23 mouse cellular contexts compared by ENCODE assay signal in genomic region chr4:107098791-107099525, GRCm38 (mm10). TPM values are rescaled to one million over a fixed set of nuclear protein-coding genes. Genes with fewer than 3 reads are reported as not detected.
DNase-seq lines count a peak whose midpoint lies in the region; TF ChIP-seq lines count a peak whose summit lies in the region.
"Had no signal": no experiment of that assay in that cellular context is flagged by ENCODE, and none has a peak within 500 bp of the region (broad histone marks: within the 10 kb centered on the region; RNA-seq: fewer than 3 reads in every experiment).

No protein-coding gene starts in this region.

- DNase-seq in left cerebral cortex, postnatal 4 days: peak; percentile 36
- DNase-seq in left cerebral cortex, postnatal 25 days (ENCODE audit: low spot score in 2 of 2): no peak
- peak; percentile 10 for DNase-seq in thymus, postnatal 14 days
- no peak for DNase-seq in thymus, postnatal 36 days
- peak; percentile 34 for DNase-seq in brain, embryonic 14.5 days (ENCODE audit: low read depth)
- no peak for DNase-seq in spleen, postnatal 10 days (ENCODE audit: low spot score in 2 of 2)
- DNase-seq in left cerebral cortex, postnatal 36 days (ENCODE audit: low spot score in 2 of 2): no peak
- DNase-seq: adrenal gland, adult 2 months; cerebellum, adult 8-10 months; gastrocnemius, adult 2 months; heart, postnatal 10 days; kidney, adult 9 months; kidney, postnatal 25 days; liver, embryonic 13.5 days; lung, embryonic 14.5 days; lung, postnatal 36 days; midbrain, embryonic 14.5 days; retina, postnatal 1 day had no signal

- intact Hi-C loops in left cerebral cortex, postnatal 4 days (cut with DNase I): no loop called here
- intact Hi-C loops in left cerebral cortex, postnatal 25 days (cut with DNase I): no loop called here
- intact Hi-C loops in left cerebral cortex, postnatal 36 days (cut with DNase I): no loop called here

- no peak for TF ChIP-seq CTCF in brain, embryonic 14.5 days (IDR thresholded peaks at IDR 0.05; ENCODE audit: borderline replicate concordance, extremely low read depth, insufficient read depth, insufficient read length)

- no peak for TF ChIP-seq POLR2A in brain, embryonic 14.5 days (IDR thresholded peaks at IDR 0.05; ENCODE audit: borderline replicate concordance, extremely low read depth, insufficient read depth, insufficient read length, poor library complexity, severe bottlenecking)

RNA-seq across cellular contexts. Expression of gene Cdcp2, which starts 2.3 kb away (rescaled TPM):
- total RNA-seq in left cerebral cortex, postnatal 4 days (2021): not detected
- total RNA-seq in left cerebral cortex, postnatal 25 days (2021): not detected
- 0.03 and 0.08 TPM in 2 replicates for polyA plus RNA-seq in brain, embryonic 14.5 days (2012; rRNA removed)
- not detected for total RNA-seq in left cerebral cortex, postnatal 36 days (2021)
- total RNA-seq: adrenal gland, adult 2 months; gastrocnemius, adult 2 months; heart, postnatal 10 days; layer of hippocampus, adult 8-10 months had no signal
- polyA plus RNA-seq: heart, embryonic 11.5 days; intestine, embryonic 15.5 days; liver, embryonic 13.5 days; lung, embryonic 14.5 days; midbrain, embryonic 14.5 days; small intestine, adult 2 months; testis, adult 2 months had no signal

RNA-seq across cellular contexts. Expression of gene Cyb5rl, which starts 32.2 kb away (rescaled TPM):
- 1 to 10 TPM; 5.6 to 6.9 TPM for total RNA-seq in left cerebral cortex, postnatal 4 days (2021)
- total RNA-seq in left cerebral cortex, postnatal 25 days (2021): 1 to 10 TPM; 6.5 to 7.4 TPM
- polyA plus RNA-seq in brain, embryonic 14.5 days (2012; rRNA removed): 3.7 and 4.5 TPM in 2 replicates
- 1 to 10 TPM; 4.7 to 7.4 TPM for total RNA-seq in left cerebral cortex, postnatal 36 days (2021)

RNA-seq across cellular contexts. Expression of gene Mrpl37, which starts 32.3 kb away (rescaled TPM):
- 10 to 100 TPM; 65.6 to 71.2 TPM for total RNA-seq in left cerebral cortex, postnatal 4 days (2021)
- total RNA-seq in left cerebral cortex, postnatal 25 days (2021): 10 to 100 TPM; 61.8 to 62.8 TPM
- polyA plus RNA-seq in brain, embryonic 14.5 days (2012; rRNA removed): 88.1 and 114 TPM in 2 replicates
- total RNA-seq in left cerebral cortex, postnatal 36 days (2021): 10 to 100 TPM; 56.1 to 58.9 TPM

Comparison
In these comparisons a context has a peak if more than half of its experiments do, and no peak if none do; other contexts are left out.
1. DNase-seq: peak in left cerebral cortex, postnatal 4 days (single experiment), thymus, postnatal 14 days (single experiment) and brain, embryonic 14.5 days (single experiment); none in left cerebral cortex, postnatal 25 days (0 of 2), thymus, postnatal 36 days (0 of 2), spleen, postnatal 10 days (0 of 2) and left cerebral cortex, postnatal 36 days (0 of 2).